Comparison of ENCODE assay signal across 17 mouse cellular contexts in the genomic region with DNA sequence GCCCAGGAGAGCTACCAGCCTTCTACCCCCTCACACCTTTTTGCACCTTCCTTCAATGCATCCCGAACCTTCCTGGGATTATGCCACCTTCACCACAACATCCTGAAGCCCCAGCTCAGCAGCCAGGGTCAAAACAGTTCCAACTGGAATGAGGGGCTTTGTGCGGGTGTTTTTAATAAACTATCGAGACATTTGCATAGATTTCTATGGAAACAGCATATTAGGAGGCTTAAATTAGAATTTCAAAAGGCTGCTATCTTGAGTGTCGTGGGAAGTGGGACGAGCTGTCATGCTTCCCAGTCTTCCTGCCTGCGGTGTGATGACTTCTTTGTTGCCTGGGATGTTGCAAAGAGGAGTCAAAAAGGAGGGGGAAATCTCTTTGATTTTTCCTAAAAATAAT. TPM values are rescaled to one million over a fixed set of nuclear protein-coding genes. Genes with fewer than 3 reads are reported as not detected.
A peak's percentile ranks its signal among the peaks of the same experiment; 100 is the strongest.
DNase-seq lines count a peak whose midpoint lies in the region; ATAC-seq and TF ChIP-seq lines count a peak whose summit lies in the region.
"Had no signal": no experiment of that assay in that cellular context is flagged by ENCODE, and none has a peak within 500 bp of the region (broad histone marks: within the 10 kb centered on the region; RNA-seq: fewer than 3 reads in every experiment).

No protein-coding gene starts in this region.

- no peaks in the 10 kb centered on the region for H3K36me3 ChIP-seq in forebrain, embryonic 16.5 days (ENCODE audit: control insufficient read depth, insufficient read depth)
- H3K36me3 ChIP-seq in midbrain, postnatal 0 days (ENCODE audit: insufficient read depth, low read length), result no peaks in the 10 kb centered on the region
- peaks cover 4% of the 10 kb centered on the region; the same call in 1 of the 2 replicates for H3K36me3 ChIP-seq in heart, embryonic 11.5 days (ENCODE audit: control insufficient read depth, insufficient read depth, low read length)
- H3K36me3 ChIP-seq: embryonic facial prominence, embryonic 10.5 days; limb, embryonic 10.5 days; lung, embryonic 15.5 days had no signal

- peaks cover 9% of the 10 kb centered on the region for H3K4me1 ChIP-seq in forebrain, embryonic 16.5 days (replicated peaks; ENCODE audit: control insufficient read depth, insufficient read depth, low read length)
- H3K4me1 ChIP-seq in midbrain, postnatal 0 days (ENCODE audit: insufficient read depth, low read length), result no peaks in the 10 kb centered on the region; the same call in 1 of the 2 replicates
- H3K4me1 ChIP-seq in heart, embryonic 11.5 days (ENCODE audit: control insufficient read depth, insufficient read depth, low read length), result no peaks in the 10 kb centered on the region
- H3K4me1 ChIP-seq: limb, embryonic 10.5 days; lung, embryonic 15.5 days had no signal

- WGBS in forebrain, embryonic 16.5 days, result 15% methylated on average over 6 of the region's 6 CpGs
- 19% methylated on average over 6 of the region's 6 CpGs for WGBS in midbrain, postnatal 0 days
- 61% methylated on average over 6 of the region's 6 CpGs for WGBS in heart, embryonic 11.5 days (ENCODE audit: insufficient replicate concordance)

- H3K9ac ChIP-seq in forebrain, embryonic 16.5 days (replicated peaks; ENCODE audit: low read depth, low read length), result no peak overlapping the region
- H3K9ac ChIP-seq in midbrain, postnatal 0 days (replicated peaks; ENCODE audit: low read length, poor library complexity, severe bottlenecking), result no peak overlapping the region
- no peak overlapping the region for H3K9ac ChIP-seq in heart, embryonic 11.5 days (ENCODE audit: low read depth, low read length)
- H3K9ac ChIP-seq: lung, embryonic 15.5 days had no signal

- no peak for TF ChIP-seq CTCF in midbrain, postnatal 0 days (IDR thresholded peaks at IDR 0.05)

- intact Hi-C loops in left cerebral cortex, postnatal 4 days (cut with DNase I), result no loop called here

- DNase-seq in left cerebral cortex, adult 11 months (ENCODE audit: low spot score), result peak; percentile 64
- no peak for DNase-seq in left cerebral cortex, postnatal 4 days
- peak; percentile 49 to 72 for DNase-seq in layer of hippocampus, adult 8-10 months (ENCODE audit: low spot score in 2 of 2)
- peak; percentile 39 for DNase-seq in midbrain, postnatal 0 days (ENCODE audit: low spot score)
- DNase-seq: cerebellum, adult 8-10 months; heart, adult 11 months; heart, postnatal 10 days; thymus, adult 2 months had no signal

- no peaks in the 10 kb centered on the region for H3K27me3 ChIP-seq in forebrain, embryonic 16.5 days (replicated peaks; ENCODE audit: control insufficient read depth, insufficient read depth, low read length)
- H3K27me3 ChIP-seq in midbrain, postnatal 0 days (ENCODE audit: insufficient read depth, low read length), result no peaks in the 10 kb centered on the region
- H3K27me3 ChIP-seq in heart, embryonic 11.5 days (ENCODE audit: control insufficient read depth, insufficient read depth, low read length), result no peaks in the 10 kb centered on the region
- H3K27me3 ChIP-seq: lung, embryonic 15.5 days; megakaryocyte, embryonic 14.5 days had no signal

- H3K27ac ChIP-seq in forebrain, embryonic 16.5 days (ENCODE audit: low read length), result peak overlapping the region; percentile 88
- peak overlapping the region; percentile 71 for H3K27ac ChIP-seq in midbrain, postnatal 0 days (ENCODE audit: low read depth, low read length)
- H3K27ac ChIP-seq in heart, embryonic 11.5 days (ENCODE audit: low read depth, low read length), result no peak overlapping the region
- H3K27ac ChIP-seq: embryonic facial prominence, embryonic 10.5 days; limb, embryonic 10.5 days; lung, embryonic 15.5 days had no signal

- no peak overlapping the region for H3K4me3 ChIP-seq in forebrain, embryonic 16.5 days (replicated peaks; ENCODE audit: low read length)
- no peak overlapping the region for H3K4me3 ChIP-seq in midbrain, postnatal 0 days (ENCODE audit: low read depth, low read length)
- H3K4me3 ChIP-seq in heart, embryonic 11.5 days (ENCODE audit: low read depth, low read length), result no peak overlapping the region
- H3K4me3 ChIP-seq: embryonic facial prominence, embryonic 10.5 days; limb, embryonic 10.5 days; lung, embryonic 15.5 days had no signal

- no peaks in the 10 kb centered on the region for H3K9me3 ChIP-seq in forebrain, embryonic 16.5 days (ENCODE audit: control insufficient read depth, low read length)
- H3K9me3 ChIP-seq in midbrain, postnatal 0 days (ENCODE audit: low read length), result no peaks in the 10 kb centered on the region
- no peaks in the 10 kb centered on the region for H3K9me3 ChIP-seq in heart, embryonic 11.5 days (replicated peaks; ENCODE audit: control insufficient read depth, low read length)
- H3K9me3 ChIP-seq: embryonic facial prominence, embryonic 10.5 days; limb, embryonic 10.5 days; lung, embryonic 15.5 days; megakaryocyte, embryonic 14.5 days had no signal

- peak; percentile 88 for ATAC-seq in forebrain, embryonic 16.5 days
- peak; percentile 55; the same call in 1 of the 2 replicates for ATAC-seq in midbrain, postnatal 0 days (ENCODE audit: low FRiP score)
- ATAC-seq in heart, embryonic 11.5 days (replicated peaks; ENCODE audit: insufficient number of reproducible peaks, low FRiP score, low TSS enrichment), result no peak
- ATAC-seq in megakaryocyte-erythroid progenitor cell, adult 5-6 weeks (replicated peaks; ENCODE audit: low FRiP score, low TSS enrichment, poor library complexity, severe bottlenecking), result no peak
- ATAC-seq: activated CD4-positive, CD25-positive, alpha-beta regulatory T cell, adult 4 months; CD4-positive, CD25-positive, alpha-beta regulatory T cell, adult 4 months had no signal

- no peak overlapping the region for H3K4me2 ChIP-seq in forebrain, embryonic 16.5 days (ENCODE audit: low read length)
- no peak overlapping the region for H3K4me2 ChIP-seq in midbrain, postnatal 0 days (ENCODE audit: low read depth, low read length, poor library complexity, severe bottlenecking)
- no peak overlapping the region for H3K4me2 ChIP-seq in heart, embryonic 11.5 days
- H3K4me2 ChIP-seq: lung, embryonic 15.5 days had no signal

RNA-seq across cellular contexts. Expression of a gene that starts 46.6 kb away (rescaled TPM):
- total RNA-seq in left cerebral cortex, postnatal 4 days (2021), result 10 to 100 TPM; 79.4 to 83.8 TPM
- polyA plus RNA-seq in forebrain, embryonic 16.5 days (2015; fragmentation: Nextera tagmentation; extraction: Ambion mirVana), result 74.5 and 76.3 TPM in 2 replicates
- total RNA-seq in layer of hippocampus, adult 8-10 months (2022), result 10 to 100 TPM; 62.3 to 87.6 (median 69.5) TPM
- total RNA-seq in midbrain, postnatal 0 days (2014; rRNA removed), result 69.5 and 72.9 TPM in 2 replicates
- 65.4 and 71.0 TPM in 2 replicates for polyA plus RNA-seq in midbrain, postnatal 0 days (2015; fragmentation: Nextera tagmentation; extraction: Ambion mirVana)
- polyA plus RNA-seq in heart, embryonic 11.5 days (2014; fragmentation: Nextera tagmentation; extraction: Ambion mirVana), result 25.1 and 30.5 TPM in 2 replicates
- total RNA-seq in megakaryocyte-erythroid progenitor cell, adult 5-6 weeks (2014; fragmentation: Nextera tagmentation), result 43.1 and 47.6 TPM in 2 replicates
- 58.1 and 59.8 TPM in 2 replicates for total RNA-seq in megakaryocyte-erythroid progenitor cell, adult 5-6 weeks (2017)

Comparison
In these comparisons a context has a peak if more than half of its experiments do, and no peak if none do; other contexts are left out.
1. ATAC-seq: peak in forebrain, embryonic 16.5 days (single experiment) and midbrain, postnatal 0 days (single experiment); none in heart, embryonic 11.5 days (single experiment) and megakaryocyte-erythroid progenitor cell, adult 5-6 weeks (single experiment).